Mouse (Mus musculus) heart, adult 11 months (tissue): ENCODE data around the gene Nuak1.
A peak's percentile ranks its signal among the peaks of the same experiment; 100 is the strongest.

Source experiments
- DNase-seq: peaks from one replicate; pipeline ENCODE4 v3.0.0; 2022

Nuak1 gene

DNA sequence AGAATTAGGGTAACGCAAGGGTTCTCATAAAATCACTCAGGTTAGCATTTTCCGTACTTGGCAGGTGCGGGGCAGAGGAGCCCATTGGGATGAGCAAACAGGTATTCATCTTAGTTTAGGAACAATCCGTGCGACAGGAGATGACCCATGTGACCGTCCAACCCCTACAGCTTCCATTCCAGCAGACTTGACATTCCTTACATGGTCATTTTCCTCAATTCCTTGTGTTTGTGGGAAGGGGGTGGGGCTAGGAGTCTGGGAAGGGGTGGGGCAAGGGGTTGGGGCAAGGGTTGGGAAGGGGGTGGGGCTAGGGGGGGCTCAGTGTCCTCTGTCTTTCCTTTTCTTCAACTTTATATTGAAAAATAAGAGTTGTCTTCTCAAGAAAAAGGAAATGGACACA, 6.3 kb upstream of the Nuak1 start:
- no peak for DNase-seq

DNA sequence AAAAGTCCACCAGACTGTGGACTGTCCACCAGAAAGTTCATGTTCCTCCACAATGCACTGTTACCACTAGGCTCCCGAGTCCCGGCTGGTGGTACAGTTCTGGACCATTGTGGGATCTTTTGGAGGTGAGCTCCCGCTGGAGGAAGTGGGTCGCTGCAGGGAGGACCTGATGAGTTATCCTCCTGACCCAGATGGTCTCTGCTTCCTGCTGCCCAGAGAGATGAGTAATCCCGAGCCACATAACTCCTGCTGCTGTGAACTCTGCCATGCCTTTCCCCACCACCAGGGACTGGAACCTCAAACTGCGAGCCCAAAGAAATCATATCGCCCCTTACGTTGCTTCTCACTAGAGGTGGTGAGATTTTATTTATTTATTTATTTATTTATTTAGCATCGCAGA, 4.0 kb upstream of the Nuak1 start:
- no peak for DNase-seq

DNA sequence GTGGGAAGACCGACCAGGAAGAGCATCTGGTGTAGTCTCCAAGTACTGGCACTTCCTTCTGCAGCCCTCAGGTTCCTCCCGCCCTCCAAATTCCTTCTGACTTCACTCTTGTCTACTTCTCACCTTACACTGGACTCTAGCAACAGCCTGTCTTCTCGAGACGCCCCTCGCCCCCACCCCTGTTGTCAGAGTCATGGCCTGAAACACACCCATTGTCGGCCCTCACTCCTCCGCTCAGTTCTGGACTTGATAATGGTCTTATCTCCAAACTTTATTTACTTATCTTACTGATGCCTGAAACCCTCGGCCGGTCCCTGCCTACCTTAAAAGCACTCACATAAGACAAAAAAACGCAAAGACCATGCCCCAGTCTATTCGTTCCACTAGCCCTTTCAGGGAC, 1.4 kb upstream of the Nuak1 start:
- DNase-seq, result no peak

DNA sequence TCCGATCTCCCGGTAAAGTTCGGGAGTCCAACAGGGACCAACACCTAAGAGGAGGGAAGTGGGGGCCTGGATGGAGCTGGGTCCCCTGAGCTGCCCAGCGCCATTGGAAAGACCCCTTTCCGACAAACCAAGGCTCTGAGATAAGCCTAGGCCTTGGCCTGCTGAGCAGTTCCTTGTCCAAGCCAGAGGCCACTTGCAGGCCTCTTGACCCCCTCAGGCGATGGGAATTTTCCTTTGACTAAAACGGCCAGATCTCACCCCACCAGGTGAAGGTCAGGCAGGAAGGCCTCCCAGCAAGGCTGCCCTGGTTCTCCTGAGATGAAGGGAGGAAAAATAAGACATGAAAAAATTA, 1.0 kb upstream of the Nuak1 start:
- no peak for DNase-seq

DNA sequence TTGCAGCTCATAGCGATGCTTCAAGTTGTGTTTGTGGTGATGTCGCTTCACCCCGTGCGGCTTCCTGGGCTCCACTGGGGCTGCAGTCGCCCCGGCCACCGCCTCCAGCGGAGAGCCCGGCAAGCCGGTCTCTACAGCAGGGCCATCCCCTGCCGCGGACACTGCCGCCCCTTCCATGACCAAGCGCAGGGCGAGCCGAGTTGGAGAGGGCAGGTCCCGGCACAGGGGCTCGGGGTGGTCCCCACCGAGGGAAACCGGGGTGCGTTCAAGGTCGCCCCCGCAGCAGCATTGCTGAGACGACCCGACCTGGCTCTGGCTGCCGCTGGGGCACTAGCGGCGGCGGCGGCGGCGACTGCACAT, 236 bp downstream of the Nuak1 start:
- no peak for DNase-seq

DNA sequence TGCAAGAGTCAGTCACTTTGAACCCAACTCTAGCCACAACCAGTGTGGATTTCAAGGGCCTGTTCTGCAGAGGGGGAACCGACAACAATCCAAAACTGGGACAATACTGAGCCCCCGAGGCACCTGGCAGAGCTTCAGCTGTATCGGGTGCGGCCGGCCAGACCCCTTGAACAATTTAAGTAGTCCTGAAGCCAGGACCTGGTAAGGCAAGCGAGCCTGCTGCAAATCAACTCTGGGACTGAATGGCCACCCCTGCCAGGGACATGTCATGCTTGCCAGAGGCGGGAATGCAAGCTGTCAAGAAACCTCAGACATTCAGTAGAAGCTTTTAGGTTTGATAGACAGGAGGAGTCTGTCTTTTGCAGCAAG, 1.2 kb downstream of the Nuak1 start:
- peak; percentile 95 for DNase-seq

DNA sequence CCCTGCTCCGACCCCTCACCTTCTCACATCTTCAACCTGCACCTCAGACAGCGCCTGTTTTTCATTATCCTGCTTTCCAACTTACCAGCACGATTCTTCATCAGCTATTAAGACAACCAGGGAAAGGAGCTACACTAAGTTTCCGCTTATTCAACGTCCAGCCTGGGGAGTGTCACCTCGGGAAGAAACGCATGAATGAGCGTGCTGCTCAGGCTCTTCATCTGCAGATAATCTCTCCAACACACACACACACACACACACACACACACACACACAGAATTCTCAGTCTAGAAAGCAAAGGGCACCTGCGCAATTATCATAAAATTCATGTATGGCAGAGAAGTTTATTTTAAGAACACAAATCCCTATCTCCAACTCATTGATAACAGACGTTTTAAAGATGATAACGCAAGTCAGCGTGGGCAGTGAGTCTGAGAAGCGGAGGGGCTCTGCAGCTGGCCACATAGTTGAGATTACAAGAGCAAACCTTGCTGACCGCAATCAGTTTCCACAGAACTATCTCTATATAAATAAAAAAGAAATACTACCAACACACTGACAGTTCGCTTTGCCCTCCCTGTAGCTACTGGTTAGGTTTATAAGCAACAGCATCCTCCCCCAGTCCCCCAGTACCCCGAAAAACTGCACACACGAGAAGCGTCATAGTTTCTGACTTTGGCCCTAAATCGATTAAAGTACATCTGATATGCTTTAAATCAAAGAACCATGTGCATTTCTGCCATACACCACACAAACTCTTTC, 1.8 kb downstream of the Nuak1 start:
- DNase-seq, result no peak

DNA sequence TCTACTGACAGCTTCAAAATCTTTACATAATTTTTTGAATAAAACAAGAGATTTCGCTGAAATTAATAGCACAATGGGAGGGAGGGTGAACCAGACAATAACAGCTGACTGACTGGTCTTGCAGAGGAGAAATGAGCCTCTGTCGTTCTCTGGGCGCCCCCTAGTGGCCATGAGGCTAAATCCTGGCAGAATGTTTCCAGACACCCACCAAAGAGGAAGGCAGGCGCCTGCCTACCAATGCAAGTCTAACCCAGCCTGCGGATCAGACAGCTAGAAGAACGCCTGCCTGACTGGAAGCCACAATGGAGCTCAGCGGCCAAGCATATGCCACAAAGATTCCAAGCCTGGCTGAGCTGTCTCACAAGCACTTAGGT, 2.4 kb downstream of the Nuak1 start:
- peak; percentile 99 for DNase-seq

DNA sequence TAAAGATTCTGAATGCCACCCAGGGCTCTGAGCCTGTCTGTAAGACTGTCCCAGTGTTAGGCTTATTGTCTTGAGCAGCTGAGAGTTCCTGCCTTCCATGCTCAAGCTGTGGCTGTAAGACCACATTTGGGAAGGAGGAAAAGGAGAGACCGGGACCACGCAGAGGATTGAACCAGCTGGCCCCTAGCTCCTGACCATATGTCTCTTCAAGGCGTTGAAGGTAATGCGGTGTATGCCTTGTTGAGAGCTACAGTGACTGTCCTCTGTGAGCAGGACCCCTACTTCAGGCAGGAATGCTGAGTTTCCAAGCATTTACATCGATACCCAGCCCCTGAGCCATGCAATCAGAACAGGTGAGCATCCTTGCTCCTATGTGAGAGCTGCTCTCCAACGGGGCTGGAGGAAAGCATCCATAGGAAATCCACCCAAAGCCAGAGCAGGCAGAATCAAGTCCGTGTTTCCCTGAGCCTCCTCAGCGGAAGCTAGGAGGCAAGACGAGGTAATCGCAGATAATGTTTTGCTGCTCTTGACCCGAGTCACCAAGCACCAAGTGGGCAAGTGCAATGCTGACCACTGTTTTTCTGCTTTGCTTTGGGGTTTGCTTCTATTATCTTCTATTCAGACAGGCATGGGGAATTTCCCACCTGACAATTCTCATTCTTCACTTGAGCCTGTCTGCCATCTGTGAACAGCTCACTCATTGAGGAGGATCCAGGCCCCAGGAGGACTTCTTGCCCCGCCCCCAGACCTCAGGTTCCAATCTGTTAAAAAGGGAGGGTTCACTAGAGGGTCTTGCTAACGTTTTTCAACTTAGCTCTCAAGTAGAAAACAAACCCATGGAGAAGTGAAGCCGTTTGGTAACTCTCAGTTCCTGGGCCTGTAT, 3.0 kb downstream of the Nuak1 start:
- no peak for DNase-seq

DNA sequence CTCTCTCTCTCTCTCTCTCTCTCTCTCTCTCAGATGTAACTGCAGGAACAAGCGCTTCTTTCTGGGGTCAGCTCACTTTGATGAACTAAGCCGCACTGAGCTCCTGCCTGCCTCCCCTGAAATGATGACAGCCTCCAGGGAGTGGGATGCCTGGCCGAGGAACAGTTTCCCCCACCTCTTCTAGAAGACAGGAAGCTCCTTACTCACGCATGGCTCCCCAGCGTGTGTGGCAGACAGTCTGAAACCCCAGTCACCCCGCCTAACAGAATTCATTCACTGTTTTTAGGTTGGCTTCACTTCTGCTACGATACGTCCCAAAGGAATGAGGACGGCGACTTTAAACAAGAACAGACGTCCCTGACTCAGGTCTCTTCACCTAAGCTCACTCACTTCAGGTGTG, 4.5 kb downstream of the Nuak1 start:
- no peak for DNase-seq

DNA sequence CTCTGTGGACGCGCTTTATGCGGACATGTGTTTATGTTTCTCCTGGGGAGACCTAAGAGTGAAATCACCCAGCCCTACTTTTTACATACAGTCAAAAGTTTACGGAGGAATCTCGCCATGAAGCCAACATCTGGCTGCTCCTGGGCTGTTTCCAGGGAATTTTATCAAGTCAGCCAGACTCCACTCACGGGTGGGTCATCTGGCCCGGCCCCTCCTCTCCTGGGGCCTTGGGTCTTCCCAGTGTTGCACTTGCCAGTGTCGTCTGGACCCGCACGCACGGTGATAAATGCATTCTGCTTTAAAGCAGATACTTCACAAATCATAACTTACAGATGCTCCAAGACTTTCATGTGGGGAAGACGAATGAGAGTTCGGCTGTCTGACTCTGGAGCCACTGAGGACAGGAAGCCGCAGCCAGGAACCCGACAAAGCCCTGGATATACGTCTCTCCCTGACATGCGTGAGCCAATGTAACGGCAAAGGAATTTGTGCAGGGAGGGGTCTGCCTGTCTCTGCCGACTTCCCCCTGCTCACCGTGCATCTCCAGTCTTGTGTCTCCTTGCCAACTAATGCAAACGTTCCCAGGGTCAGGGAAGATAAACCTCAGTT, 7.1 kb downstream of the Nuak1 start:
- DNase-seq, result no peak

DNA sequence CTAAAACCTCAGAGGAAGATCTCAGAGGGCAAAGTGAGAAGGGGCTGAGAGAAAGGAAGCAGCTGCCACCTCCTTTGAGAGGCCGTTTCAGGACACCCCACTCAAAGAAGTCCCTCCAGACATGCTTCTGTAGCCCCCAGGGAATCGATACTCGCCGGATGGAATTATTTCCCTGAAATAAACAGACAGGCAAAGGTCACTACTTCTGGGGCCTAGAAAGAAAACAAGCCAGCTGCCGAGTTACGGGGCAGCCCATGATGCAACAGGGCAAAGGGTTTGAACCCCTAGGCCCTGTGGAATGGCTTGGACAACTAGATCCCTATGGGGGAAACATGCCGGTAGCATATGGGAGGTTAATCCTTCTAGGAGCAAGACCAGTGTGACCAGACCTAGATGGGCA, 16.0 kb downstream of the Nuak1 start:
- DNase-seq, result peak; percentile 94

DNA sequence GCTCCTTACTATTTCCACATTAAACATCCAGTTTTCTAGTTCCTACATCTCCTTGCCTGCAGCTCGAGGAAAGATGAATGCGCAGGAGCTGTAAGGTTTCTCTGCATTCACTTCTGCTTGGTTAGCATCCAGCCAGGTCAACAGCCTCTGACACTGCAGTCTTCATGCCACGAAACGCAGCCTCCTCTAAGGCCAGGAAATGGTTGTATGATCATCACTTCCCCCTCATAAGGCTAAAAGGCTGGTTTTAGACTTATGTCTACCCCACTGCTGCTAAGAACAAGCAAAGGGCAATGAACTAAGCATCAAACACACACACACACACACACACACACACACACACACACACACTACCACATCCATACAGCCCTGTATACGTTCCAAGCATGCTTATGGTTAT, 16.5 kb downstream of the Nuak1 start:
- DNase-seq, result no peak

DNA sequence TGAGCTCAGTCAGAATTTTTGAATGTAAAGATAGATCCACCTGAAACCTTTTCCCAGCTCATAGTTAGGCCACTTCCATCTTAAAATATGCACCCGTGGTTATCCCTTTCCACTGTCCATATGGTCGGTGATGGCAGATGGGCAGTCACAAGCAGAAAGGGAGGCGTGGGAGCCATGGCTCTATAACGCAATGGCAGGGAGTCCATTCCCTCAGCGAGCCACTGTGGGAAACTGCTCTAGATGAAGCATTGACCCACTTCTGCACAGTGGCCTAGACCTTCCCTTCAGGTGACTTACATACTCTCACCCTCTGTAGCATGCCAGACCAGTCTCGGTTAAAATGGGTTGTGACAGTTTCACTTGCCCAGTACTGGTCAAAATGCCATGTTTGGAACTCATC, 19.8 kb downstream of the Nuak1 start:
- DNase-seq, result no peak

DNA sequence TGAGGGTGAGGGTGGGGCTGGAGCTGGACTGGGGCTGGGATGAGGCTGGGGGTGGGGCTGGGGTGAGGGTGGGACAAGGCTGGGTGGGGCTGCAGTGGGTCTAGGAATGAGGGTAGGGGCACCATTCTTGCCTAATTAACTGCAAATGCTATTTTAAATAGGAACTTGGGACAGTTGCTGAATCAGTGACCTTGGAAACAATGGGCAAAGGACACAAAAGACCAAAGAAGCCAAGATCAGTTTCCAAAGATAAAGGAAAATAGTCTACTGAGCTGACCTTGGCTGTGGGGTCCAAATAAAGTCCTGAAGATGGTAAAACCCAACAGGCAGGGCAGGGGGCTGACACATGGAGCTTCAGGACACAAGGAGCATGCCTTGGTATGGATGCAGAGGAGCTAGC, 22.0 kb downstream of the Nuak1 start:
- DNase-seq, result no peak

DNA sequence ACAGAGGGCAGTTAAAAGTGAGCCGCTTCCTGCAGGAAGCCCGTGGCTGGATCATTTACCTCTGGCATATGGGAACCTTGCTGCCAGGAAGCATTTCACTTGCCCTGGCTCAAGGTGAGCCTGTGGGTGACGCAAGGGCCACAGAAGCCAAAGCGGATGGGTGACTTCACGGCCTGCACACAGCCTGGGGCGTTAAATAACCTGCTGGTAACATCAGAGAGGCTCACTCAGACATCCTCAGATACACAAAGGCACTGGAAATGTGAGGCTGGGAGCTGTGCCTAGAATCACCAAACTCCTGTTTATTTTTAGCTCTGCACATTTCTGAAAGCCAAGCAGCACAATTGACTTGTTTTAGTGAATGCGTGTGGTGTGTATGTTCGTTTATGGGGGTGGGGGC, 23.6 kb downstream of the Nuak1 start:
- DNase-seq, result peak; percentile 95

DNA sequence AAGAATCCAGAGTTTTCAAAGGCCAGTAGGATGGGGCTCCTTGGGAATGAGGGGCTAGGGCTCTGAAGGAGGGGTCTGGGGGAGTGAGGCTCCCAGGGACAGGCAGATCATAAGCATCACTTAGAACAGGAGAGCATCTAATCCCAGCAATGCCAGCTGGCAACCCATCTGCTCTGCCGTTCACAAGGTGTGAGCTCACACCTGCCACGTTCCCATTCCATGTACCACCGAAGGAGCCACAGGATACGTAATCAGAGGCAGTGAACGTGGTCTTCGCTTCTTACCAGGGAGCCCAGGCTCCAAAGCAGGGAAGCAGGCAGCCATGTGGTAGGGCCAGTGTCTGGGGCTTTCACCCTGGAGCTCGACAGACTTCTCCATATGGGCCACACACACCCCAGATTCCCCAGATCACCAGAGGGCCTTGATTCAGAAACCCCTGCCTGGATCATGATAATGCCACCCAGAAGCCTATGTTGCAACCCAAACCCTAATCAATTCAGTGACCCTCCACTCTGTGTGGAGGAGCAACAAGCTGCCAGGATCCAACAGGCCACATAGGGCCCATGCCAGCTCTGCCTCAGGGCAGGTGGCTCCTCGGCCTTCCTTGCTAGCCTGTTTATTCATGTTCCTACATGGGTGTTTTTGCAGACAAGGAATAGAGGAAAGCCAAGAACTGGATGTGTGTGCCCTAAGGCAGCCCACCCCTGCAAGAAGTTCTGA, 25.3 kb downstream of the Nuak1 start:
- DNase-seq, result no peak

DNA sequence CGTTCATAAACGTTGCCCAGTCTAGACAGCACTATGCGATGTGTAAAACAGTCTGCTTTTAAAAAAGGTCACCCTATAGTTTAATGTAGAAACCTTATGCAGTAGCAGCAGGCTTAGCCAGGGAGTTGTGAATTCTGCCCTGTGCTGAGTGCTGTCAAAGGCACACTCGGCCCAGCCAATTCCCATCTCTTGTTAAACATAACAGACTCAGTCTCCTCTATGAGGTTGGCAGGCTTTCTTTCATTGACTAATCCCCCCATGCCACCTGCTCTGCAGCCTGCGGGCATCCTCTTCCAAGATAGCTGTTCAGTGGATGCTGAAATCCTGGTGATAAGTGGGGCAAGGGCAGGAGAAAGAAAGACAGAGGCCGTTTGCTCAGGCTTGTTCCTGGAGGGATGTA, 27.1 kb downstream of the Nuak1 start:
- DNase-seq, result no peak

DNA sequence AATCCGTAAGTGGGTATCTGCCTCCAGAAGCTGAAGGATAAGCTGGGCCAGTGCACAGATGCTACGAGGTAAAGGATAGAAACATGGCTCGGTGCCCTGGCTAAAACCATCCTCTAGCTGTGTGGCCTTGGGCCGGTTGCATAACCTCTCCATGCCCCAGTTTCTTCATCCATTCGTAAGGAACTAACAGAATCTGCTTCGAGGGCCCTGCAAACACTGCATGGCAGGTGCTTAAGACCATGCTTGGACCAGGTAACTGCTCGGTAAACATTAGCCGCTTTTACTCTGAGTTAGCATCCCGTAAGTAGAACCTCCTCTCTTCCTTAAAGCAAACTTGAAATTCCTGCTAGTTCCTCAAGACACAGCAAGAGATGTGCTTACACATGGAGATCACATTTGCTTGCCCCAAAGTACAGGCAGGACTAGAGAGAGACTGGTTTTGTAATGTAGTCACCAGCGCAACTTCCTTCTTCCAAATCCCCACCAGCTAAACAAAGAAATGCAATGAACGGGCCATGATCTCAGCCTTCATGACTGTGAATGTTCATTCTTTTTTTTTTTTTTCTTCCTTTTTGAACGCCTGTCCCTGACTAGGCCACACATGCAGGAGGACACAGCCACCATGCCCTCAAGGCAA, 28.0 kb downstream of the Nuak1 start:
- DNase-seq, result no peak

DNA sequence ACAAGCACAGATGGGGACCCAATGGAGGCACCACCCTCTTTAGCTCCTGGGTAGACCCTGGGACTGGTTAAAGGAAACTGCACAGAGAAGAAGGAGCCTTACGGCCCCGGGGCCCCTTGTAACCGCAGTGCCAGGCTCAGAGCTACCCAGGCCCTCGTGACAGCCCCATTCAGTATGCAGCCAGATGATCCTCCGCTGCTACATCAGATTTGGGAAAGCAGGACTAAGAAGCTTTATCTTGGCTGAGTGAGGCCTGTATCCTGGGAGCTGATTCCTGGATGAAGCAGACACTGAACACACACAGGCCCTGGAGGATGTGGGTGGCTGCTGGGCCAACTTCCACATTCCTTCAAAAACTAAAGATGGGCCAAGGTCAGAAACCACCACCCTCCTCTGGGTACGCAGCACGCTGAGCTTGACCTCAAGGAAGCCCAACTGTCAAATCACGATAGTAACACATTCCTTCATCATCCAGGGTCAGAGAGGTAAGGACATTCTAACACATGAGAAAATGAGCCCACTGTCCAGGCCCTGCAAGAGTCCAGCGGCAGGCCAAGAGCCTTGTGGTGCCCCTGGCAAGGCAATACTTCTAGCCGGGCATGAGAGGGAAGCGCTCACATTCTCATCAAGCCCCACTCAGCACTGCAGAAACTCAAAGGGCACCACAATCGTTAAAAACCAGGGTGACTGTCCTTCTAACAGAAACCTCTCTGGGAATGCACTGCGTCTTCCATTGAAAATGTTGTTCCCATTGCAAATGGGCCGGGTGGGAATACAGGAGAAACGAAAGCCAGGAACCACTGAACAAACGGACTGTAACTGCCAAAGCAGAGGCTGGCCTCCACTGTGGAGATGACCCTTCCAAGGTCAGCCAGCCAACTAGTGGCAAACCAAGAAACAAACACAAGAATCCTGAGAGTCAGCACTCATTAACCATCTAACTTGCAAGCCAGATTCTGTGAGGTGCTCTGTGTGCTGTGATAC, 29.0 kb downstream of the Nuak1 start:
- peak; percentile 93 for DNase-seq

DNA sequence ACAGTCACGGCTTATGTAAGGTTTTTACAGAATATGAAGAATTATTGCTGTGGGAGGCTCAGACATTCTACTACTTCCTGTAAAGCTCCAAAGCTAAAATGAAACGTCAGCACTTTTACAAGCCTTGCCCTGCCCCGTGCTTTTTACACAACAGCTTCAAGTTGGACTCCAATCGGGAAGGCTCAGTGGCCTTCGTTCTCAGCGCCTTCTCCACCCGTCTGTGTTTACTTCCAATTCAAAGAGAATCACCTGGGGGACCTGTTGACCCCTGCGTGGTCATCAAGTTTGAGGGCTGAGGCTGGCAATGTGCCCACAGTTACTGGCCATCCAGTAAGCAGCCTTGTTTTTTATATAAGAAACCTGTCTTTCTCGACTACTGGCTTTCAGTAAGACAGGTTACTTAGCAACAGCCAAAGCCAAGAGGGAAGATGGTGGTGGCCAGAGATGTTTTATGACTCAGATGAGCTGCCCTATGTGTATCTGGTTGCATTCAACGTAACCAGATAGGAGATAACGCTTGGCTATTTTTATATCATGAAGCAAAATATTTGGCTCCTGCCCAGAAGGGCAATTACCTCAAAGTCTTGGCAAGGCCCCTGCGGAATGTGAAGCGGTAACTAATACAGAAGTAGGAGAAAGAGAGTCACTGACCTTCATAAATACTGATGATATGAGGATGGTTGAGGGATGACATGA, 31.3 kb downstream of the Nuak1 start:
- peak; percentile 93 for DNase-seq
